Mouse (Mus musculus) hematopoietic multipotent progenitor cell, adult 10-12 weeks (in vitro differentiated cells): ENCODE results near the gene Polr2c. TPM values are rescaled to one million over a fixed set of nuclear protein-coding genes. Genes with fewer than 3 reads are reported as not detected.

Experiments
- polyA plus RNA-seq: library from polyadenylated mRNA; stranded (reverse); fragments of >175 nt; gene quantifications from 2 replicates; pipeline ENCODE4 v1.2.3, GENCODE M21; 2012; ENCODE audit warnings: low replicate concordance

Polr2c gene
- 7.3 and 16.5 TPM in 2 replicates for polyA plus RNA-seq

DNA sequence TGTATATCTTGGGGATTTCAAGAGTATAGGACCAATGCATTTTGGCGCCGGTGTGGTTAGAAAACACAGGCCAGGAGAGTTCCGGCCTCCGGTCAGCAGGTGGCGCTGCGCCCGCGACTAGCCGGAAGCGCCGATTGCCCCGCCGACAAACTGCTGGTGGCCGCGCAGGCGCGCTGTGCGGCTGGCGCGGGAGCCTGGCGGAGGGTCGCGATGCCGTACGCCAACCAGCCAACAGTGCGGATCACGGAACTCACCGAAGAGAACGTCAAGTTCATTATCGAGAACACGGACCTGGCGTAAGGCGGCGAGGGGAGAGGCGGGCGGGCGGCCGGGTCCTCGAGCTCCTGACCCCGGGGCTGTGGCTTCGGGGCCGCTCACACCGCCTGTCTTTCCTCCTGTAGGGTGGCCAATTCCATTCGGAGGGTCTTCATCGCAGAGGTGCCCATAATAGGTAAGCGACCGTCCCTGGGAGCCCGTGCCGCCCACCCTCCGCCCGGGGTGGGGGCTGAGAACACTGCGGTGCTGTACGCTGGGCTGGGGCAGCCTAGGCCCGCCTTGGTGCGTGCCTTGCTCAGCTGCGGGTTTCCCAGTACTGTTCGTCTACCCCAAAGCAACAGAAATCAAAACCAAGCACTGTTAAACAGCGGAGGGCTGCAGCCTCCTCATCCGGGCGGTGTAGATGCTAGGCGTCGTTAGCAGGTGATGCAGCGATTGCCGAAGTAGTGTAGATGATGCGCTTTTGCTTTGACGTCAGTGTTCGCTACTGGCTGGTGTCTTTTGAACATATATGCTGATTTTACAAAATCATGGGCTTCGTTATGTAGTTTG lies at the start of gene Polr2c:
Gene Polr2c (plus strand): TSS at position 105 of the 828 bp plus-strand sequence.

DNA sequence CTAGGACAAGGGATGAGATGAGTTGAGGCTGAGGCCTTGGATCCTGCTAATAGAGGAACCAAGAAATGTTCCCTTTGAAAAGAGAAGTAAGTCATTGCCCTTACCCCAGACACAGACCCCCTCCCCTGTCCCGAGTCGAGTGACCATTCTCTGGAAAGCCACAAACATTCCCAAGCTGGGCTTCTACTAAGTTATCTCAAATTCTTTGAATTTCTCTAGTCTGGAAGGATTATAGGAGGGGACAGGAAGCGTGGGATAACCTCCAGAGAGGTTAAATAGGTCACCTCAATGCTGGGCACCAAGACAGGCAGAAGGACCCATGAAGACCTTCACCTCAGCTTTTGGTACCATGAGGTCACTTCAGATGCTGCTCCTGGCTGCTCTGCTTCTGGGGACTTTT lies 47.1 kb upstream of the Polr2c start, which contains the start of gene Ccl17:
Gene Ccl17 (plus strand): TSS at position 301 of the 400 bp plus-strand sequence.

DNA sequence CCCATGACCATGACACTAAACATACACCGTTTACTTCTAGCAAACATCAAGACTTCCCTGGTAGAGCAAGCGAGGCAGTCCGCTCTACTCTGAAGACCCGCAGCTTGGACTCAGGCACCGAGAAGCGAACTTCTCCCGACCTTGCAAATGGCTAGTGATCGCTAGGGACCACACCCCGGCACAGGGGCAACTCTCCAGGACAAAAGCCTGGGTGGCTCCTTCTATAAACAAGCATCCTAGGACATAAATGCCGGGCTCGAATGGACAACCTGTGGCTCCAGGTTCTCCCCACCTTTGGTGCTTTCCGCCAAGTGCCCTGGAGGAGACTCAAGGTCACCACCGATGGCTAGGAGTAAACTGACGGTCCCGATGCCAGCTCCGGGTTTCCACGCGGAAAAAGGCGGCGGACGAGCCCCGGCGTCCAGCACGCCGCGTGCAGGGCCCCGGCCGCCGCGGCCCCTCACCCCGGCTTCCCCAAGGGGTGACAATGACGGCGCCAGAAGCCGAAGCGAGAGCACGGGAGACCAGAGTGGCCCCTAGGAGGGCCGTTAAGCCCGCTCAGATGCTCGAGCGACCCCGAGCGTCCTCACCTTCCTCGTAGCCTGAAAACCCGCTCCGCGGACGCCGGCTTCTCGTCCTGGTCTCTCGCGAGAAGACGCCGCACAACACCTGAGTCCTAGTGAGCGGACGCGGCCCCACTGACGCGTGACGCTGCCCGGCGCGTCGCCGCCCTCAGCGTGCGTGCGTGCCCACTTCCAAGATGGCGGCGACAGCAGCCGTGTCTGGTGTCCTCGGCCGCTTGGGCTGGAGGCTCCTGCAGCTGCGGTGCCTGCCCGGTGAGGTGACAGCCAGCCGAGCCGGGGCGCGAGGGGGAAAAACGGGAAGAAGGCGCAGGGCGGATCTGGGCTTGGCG lies 19.3 kb upstream of the Polr2c start, which contains the start of the genes Coq9 and Ciapin1:
Gene Coq9 (plus strand): TSS at position 660 of the 913 bp plus-strand sequence.
Gene Ciapin1 (minus strand): TSS at position 697 of the 913 bp plus-strand sequence.

DNA sequence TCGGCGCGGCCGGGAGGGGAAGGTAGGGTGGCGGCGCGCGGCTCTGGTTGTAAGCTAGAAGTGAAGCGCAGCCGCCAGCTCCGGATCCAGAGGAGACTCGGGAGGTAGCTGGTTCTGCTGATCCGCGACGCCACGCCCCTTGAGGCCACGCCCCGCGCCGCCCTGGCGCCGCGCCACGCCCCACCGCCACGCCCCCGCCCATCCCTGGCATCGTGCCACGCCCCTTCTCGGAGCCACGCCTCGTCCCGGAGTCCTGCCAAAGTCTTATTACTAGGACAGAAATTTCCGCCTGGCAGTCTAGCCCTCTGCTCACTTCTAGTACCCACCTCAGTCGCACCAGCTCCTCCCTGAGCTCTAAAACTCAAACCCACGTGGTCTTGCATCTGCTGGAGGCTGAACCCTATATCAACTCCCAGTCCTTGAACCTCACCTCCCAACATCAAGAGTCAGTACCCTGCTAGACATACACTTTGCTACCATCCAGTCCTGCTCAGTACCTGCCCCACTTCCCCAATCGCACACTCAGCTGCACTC lies 19.0 kb downstream of the Polr2c start, which contains the start of gene Dok4:
Gene Dok4 (minus strand): TSS at position 134 of the 534 bp plus-strand sequence.

DNA sequence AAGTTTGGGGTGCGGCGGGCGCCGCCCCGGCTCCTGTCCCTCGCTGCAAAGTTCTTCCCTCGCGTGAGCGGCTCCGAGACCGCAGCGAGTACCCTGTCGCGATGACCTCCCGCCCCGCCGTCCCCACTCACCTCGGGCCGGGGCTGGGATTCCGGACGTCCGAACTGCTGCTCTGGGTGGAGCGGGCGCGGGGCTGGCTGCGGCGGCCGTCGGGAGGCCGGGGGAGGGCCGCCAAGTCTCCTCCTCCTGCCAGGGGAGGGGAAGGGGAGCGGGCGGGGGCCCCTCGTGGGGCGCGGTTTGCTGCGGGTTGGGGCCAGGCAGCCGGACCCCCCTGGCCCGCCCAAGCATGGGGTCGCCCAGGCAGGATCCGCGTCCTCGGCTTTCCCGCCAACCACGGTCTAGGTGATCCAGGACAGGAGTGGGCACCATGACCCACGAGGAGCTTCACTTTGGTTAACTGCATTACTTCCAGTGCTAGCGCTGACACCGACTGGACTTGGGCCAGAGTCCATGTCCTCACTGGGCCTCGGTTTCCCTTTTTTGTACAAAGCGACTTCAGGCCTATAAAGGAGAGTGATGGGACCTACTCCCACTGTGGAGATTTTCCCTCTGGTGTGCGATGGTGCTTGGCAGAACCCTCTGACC lies 60.7 kb downstream of the Polr2c start, which contains the start of gene Ccdc102a:
Gene Ccdc102a (minus strand): TSS at position 248 of the 645 bp plus-strand sequence.

Other genes with a start within 250 kb of the Polr2c start
- 22.7 and 26.4 TPM in 2 replicates for gene Arl2bp, start 190.8 kb upstream of the Polr2c start, polyA plus RNA-seq
- not detected in 2 replicates for gene Pllp, start 161.2 kb upstream of the Polr2c start, polyA plus RNA-seq
- gene Ccl22, start 111.9 kb upstream of the Polr2c start, polyA plus RNA-seq: 1.9 and 3.2 TPM in 2 replicates
- 0.31 and 0.59 TPM in 2 replicates for gene Cx3cl1, start 85.4 kb upstream of the Polr2c start, polyA plus RNA-seq
- gene Ccl17, start 47.0 kb upstream of the Polr2c start, polyA plus RNA-seq: not detected in 2 replicates
- 51.0 and 128 TPM in 2 replicates for gene Coq9, start 19.1 kb upstream of the Polr2c start, polyA plus RNA-seq
- gene Ciapin1, start 19.1 kb upstream of the Polr2c start, polyA plus RNA-seq: 49.1 and 330 TPM in 2 replicates
- gene Dok4, start 18.9 kb downstream of the Polr2c start, polyA plus RNA-seq: 2.7 and 5.0 TPM in 2 replicates
- gene Ccdc102a, start 60.6 kb downstream of the Polr2c start, polyA plus RNA-seq: 9.9 and 24.4 TPM in 2 replicates
- 11.8 and 12.9 TPM in 2 replicates for gene Adgrg5, start 66.2 kb downstream of the Polr2c start, polyA plus RNA-seq
- gene Adgrg1, start 117.3 kb downstream of the Polr2c start, polyA plus RNA-seq: 2.7 and 6.2 TPM in 2 replicates
- gene Adgrg3, start 160.2 kb downstream of the Polr2c start, polyA plus RNA-seq: 3.3 and 5.4 TPM in 2 replicates
- not detected in 2 replicates for gene Drc7, start 197.7 kb downstream of the Polr2c start, polyA plus RNA-seq
- 26.3 and 27.7 TPM in 2 replicates for gene Katnb1, start 223.7 kb downstream of the Polr2c start, polyA plus RNA-seq